Mouse (Mus musculus) layer of hippocampus, adult 9-11 months (tissue): ENCODE results near the gene Gm1673.
"Not testable (repeated sequence)": the region's sequence is repeated elsewhere in the genome, so short reads cannot be mapped to it uniquely, and the experiment has no call there.

Experiments
- DNase-seq: peaks from one replicate; pipeline ENCODE4 v3.0.0; 2022

Gene Gm1673

DNA sequence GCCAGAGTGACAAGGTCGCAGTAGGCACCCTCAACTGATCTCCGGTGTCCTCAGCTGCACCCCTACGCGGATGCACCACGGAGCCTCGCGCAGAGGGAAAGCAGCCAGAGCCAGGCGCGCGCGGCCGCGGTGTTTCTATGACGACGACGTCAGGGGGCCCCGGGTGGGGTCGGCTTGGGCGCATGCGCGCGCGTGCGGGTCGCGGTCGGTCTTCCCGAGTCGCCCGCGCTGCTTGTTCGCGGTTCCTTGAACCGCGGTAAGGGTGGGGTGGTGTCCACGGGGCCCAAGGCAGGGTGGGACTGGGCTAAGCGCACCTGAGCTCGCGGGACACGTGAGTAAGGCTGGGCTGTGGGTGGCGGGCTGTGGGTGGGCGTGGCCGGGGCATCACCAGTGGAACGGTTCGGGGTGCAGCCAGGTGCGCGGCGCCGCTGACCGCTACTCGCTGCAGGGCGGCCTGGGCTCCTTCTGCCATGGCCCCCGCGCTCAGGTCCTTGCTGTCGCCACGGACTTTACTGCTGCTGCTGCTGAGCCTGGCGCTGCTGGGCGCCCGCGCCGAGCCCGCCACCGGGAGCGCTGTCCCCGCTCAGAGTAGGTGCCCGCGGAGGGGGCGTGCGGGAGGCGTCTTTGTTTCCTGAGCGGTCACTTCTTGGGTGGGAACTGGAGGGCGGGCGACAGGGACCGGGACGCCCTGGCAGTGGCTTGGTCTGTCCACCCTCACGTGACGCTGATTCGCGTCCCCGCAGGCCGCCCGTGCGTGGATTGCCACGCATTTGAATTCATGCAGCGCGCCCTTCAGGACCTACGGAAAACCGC, at the start of gene Gm1673:
Gm1673 (plus strand) TSS at position 125 of the 813 bp plus-strand sequence.
- peak; percentile 89 for DNase-seq

DNA sequence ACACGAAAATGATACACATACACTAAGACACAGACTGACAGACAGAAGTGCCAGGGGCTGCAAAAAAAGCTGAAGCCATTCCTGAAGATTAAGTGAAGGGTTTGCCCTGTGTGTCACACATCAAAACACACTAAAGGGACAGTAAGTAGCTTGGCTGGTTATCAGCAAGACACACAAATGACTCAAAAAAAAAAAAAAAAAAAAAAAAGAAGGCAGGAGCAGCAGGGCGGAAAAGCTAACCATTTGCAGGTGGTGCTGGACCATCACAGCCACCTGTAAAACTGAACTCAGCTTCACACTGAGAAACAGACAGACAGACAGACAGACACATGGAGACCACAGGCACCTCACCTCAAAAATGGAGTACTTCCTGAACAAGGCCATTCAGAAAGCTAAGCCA, 49.2 kb upstream of the Gm1673 start:
- DNase-seq = no peak

DNA sequence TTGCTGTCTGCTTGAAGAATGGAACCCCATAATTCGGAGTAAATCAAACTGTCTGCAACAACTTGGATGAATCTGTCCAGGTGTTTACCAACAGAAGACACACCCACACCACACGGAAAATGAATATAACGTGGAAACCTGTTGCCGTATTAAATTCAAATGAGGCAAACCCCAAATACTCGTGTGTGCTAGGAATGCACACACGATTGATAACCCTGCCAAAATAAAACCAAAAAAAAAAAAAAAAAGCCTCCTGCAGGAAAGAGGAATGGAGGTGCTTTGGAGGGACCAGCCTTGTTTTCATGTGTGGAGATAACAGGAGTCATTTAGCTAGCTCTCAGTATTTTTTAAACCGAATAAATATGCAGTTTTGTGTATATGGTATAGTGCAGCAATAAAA, 48.4 kb upstream of the Gm1673 start:
- no peak for DNase-seq

DNA sequence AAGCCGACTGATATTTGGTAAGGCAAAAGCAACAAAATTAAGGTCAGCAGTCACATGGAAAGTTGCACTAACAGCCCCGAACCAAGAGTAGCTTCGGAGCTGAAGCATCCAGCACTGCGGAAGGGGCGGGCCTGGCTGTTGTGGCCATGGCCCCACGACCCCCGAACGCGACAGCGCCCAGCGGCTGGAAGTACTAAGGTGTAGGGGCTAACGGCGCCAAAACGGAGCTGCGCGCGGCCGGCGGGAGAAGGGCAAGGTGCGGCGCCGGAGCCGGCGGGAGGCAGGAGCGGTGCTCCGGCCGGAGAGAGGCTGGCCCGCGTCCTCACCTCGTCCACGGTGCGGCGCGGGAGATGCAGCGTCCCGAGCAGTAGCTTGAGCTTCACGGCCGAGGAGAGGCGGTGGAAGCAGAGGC, 47.5 kb upstream of the Gm1673 start:
- no peak for DNase-seq

DNA sequence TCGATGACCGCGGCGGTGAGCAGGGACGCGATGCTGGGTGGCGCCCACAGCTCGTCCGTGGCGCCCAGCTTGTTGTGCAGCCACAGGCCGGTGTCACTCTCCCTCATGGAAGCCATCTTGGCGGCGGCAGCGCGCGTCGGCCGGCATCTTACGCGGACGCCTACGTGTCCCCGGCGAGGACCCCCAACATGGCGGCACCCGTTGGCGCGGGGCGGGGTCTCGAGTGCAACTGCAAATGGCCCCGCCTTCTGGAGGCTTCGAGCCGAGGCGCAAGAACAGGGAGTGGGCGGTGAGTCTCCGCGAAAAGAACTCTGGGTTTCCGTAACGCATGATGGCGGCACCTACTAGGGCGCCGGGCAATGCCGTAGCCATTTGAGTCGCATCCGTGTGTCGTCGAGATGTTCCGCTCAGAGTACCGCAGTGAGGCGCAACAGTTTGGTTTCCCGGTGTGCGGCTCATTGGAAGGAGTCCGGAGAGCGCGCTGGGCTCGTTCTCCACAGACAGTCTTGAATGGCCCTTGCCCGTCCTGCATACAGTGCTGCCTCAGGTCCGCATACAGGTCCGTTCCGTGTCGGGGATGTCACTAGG, 47.0 kb upstream of the Gm1673 start, which contains the start of gene Nelfa:
Nelfa (minus strand) TSS at position 294 of the 588 bp plus-strand sequence.
- peak; percentile 99 for DNase-seq

DNA sequence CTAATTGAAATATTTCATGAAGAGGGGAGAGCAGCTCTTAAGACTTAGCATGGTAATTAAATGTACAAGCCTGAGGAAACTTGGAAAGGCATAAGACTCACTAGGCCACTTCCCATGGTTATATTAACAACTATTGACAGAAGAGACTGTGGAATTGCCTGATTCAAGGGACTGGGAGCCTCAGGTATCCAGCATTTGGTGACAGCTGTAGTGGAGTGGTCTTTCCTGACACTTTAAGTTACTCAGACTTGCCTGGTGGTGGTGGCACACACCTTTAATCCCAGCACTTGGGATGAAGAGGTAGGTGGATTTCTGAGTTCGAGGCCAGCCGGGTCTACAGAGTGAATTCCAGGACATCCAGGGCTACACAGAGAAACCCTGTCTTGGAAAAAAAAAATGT, 46.0 kb upstream of the Gm1673 start:
- no peak for DNase-seq

DNA sequence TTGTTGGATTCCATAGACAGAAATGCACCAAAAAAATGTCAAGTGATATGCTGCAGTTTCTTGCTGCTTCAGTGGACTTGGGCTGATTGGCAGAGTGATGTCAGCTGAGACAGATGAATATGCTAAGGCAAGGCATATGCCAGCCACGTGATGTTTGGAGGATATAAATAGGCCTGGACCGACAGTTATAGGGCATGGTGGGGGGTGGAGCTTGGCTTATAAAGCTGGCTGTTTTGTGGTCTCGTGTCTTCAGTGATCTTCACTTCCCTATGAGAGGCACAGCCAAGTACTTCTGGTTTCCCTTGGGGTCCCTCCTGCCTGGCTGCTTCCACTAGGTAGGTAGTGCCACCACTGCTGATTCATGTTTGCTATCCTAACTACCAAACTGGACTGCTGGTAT, 44.8 kb upstream of the Gm1673 start:
- peak; percentile 59 for DNase-seq

DNA sequence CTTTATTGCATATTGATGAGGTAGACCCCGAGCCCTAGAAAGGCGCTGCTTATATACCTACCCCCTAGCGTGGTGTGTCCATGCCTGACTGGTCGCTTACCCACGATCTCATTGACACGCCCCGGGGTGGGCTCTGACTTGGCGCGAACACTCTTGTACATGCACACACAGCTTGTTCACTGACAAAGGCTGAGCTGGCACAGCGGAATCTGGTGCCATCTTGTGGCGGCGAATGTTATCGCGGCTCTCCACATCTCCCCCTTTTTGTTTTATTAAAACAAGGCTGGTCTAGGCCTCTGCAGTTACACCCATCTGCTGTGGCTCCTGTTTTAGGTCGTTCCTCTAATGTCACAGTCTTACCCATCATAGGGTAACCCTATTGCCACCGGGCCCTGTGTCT, 36.2 kb upstream of the Gm1673 start:
- not testable (repeated sequence) for DNase-seq

DNA sequence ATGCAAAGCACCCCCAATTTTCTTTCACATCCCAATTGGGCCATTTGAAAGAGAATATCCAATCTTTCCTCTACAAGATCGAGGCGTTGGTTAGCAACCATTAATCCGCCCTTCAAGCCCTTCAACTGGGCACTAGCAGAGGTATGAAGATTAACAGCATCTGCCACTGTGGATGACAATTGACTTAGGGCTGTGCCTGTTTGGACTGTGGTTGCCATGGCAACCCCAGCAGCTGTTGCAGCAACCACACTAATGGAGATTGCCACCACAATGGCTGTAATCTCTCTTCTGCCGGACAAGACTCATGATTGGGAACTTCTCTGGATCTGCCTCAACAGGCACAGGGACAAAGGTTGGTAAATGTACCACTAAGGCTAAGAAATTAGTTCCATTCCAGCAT, 34.9 kb upstream of the Gm1673 start:
- DNase-seq = no peak

DNA sequence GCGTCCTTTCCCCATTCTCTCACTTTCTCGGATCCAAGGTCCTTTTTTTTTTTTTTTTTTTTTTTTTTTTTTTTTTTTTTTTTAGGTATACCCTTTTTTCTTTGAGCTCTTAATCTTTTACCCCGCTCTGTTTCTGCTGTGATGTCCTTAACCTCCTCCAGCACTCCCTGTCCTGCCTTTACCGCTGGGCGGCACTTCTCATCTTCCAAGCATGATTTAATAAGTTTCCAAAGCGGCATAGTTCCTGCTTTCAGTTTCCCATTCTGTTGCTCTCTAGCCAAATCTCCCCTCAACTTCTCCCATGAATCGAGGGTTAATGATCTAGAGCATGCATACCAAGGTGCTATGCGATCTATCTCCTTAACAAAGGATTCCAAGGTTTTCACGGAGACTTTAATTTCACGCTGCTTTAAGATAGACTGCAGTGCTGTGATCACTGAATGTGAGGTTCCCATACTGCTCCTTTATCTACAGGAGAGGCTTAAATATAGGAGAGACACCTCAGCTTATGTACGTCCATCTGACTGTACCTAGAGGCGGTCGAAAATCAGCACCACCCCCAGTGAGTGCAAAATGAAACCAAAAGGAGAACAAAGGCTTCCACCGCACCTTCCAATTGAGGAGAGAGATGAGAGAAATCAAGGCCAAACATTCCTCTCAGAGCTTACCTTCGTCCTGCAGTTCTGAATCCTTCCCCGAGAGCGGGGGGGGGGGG, 29.6 kb upstream of the Gm1673 start:
- DNase-seq = no peak

DNA sequence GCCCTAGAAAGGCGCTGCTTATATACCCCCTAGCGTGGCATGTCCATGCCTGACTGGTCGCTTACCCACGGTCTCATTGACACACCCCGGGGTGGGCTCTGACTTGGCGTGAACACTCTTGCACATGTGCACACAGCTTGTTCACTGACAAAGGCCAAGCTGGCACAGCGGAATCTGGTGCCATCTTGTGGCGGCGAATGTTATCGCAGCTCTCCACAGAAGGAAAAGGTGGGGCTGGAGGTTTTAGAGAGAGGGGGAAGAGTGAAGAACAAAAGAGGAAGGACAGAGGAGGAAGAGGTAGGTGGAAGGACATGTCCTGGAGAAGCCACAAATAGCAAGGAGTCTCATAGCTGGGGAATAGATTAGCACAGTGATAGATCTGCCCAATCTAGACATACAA, 28.9 kb upstream of the Gm1673 start:
- peak; percentile 76 for DNase-seq

DNA sequence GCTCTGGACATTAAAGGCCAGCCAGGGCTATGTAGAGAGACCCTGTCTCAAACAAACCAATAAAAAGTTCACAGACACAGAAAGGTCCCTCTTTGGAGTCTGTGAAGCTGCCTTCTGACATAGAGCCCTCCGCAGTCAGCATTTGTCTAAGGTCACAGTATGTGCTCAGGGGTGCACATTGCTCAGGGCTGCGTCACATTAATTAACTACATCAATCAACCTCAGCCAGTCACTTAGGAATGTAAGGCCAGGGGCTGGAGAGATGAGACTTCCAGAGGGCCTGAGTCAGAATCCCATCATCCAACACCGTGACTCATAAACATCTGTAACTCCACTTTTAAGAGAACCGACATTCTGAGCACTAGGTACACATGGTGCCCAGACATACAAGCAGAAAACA, 27.4 kb upstream of the Gm1673 start:
- no peak for DNase-seq

DNA sequence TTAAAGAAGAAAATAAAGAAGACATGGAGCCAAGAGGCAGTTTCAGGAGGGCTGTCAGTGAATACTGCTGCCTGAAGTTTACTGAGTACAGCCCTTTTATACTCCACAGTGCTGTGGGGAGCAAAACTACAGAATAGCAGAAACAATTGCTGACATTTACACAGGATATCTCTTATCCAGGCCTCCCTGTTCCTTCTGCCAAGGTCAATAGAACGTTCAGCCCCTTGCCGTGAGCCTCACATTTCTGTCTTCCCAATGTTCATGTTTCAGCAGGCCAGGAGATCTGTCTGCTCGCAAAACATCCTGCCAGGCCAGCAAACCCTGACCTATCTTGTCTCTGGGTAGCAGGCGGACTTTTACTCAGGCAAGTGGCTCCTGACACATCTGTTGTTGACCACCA, 23.9 kb upstream of the Gm1673 start:
- DNase-seq = no peak

DNA sequence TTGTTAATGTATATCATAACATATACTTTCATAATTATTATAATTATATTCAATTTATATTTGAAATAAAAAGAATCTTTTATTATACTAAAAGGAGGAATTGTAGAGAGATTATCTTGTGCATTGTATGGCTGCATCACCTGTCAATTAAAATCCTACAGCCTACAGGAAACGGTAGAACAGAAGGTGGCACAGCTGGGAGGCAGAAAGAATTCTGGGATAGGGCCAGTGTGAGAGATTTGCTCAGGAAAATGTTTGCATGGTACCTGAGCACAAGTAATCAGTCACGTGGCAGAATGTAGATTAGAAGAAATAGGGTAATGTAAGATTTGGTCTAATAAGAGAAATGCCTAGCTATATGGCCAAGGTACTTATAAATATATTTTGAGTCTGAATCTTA, 8.5 kb upstream of the Gm1673 start:
- no peak for DNase-seq

DNA sequence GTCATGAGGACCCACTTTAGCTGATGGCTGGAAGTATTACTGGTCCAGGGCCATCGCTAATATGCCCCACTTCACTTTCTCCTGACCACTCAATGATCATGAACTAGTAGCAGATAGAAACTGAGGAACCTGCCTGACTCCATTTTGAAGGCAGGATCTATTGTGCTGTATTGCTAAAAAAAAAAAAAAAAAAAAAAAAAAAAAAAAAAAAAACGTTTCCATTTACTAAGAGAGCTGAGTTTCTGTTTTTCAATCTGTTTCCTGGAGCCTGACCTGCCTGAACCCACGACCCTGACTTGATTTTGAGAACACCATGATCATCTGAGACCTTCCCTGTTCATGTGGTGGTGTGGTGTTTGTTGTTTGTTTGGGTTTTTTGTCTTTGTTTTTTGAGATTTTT, 7.0 kb upstream of the Gm1673 start:
- DNase-seq = no peak

DNA sequence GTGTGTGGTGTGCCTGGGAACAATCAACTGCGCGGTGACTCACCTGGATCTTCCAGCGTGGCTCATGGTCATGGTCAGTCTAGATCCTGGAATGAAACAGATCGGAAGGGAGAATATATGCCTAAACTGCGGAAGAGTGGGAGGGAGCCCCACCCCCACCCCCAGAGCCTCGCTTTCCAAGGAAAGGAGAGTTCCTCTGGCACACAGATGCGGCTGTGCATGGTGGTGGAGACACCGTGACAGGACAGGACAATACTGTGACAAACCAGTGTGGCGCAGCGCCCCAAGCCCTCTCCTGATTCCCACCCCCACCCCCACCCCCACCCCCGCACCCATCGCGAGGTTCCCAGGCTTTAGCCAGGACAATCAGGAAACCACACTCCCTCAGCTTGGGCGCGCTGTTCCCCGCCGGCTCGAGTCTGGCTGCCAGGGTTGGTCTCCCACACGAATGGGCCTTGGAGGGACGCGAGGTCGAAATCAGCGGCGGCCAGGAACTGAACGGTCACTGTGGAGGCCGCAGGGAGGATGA, 438 bp upstream of the Gm1673 start:
- DNase-seq = no peak

DNA sequence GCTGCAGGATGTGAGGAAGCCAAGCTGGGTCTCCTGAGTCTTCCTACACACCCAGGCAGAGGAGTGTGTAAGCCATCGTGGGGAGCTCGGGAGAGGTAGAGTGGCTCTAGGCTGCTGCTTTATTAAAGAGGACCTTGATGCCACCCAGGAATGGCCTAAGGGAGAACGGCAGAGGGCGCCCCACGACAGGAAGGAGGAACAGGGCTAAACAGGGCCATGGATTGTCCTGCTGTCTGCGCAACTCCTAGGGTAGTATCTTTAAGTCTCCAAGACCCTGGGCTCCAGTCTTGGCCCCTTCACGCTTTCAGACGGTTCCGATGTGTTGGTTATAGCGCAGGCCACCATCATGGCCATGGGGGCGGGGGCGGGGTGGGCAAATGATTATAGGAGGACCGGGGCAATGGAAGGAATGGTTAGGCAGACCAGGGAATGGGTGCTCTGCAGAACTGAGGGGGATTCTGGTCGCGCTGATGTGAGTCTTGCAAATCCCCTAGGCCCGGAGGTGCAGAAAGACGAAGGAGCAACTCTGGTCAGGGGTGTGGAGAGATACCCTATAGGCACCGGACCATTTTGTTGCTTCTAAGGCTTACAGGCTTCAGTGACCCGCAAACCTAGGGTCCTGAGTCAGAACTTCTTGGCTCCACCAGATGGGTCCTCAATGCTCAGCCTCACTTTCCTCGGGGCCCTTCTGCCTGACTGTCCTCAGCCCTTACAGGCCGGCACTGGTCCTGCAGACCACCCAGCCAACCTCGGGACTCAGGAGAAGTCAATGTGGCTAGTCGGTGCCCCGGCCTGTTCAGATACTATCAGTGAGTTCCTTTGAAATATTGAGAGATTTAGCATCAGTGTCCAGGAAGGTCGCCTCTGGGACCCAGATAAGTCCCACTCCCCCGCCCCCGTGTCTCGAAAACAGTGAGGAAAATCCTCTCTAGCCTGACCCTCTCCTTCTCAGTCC, 11.7 kb downstream of the Gm1673 start:
- peak; percentile 57 for DNase-seq

DNA sequence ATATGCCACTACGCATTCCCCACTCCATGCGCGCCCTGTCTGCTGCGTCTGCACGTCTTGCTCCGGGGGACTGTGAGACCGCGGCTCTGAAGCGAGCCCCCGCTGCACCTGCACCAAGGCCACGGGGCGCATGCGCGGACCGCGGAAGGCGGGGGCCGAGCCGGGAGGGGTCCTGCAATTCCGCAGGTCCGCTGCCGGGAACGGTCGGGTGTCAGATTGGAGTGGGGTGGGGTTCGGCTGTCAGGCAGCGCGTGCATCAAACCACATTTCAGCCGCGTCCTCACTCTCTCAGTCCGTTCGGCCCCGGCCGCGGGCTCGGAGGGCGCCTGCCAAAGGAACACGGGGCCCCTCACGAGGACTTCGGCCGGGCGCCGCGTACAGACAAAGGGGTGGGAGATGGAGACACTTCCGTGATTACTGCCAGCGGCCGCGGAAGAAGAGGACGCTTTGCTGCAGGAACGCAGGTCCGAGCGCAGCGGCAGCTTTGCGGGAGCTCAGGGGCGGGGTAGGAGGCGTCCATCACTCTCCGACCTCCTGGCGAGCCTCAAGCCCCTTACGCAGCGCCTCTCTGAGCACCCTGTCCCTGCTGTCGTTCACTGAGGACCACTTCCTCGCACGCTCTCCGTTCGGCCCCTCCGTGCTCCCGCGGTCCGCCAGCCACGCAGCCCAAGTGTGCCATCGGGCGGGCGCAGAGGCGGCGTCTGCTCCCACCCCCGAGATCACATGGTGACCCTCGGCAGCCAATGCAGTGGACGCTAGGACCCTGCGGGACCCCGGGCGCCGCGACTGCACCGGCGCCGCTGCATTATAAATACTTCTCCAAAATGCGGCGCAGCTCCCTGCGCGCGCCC, 12.8 kb downstream of the Gm1673 start, which contains the start of gene Nat8l:
Nat8l (plus strand) TSS at position 142 of the 851 bp plus-strand sequence.
- peak; percentile 91 for DNase-seq

DNA sequence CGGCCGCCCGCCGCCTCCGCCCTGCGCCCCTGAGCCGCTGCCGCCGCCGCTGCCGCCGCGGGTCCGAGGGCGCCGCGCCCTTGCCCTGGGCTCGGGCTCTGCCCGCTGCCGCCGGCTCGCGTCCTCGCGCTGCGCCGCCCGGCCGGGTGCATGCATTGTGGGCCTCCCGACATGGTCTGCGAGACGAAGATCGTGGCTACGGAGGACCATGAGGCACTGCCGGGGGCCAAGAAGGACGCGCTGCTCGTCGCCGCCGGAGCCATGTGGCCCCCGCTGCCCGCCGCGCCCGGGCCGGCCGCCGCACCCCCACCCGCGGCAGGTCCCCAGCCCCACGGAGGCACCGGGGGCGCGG, 13.4 kb downstream of the Gm1673 start:
- DNase-seq = no peak

DNA sequence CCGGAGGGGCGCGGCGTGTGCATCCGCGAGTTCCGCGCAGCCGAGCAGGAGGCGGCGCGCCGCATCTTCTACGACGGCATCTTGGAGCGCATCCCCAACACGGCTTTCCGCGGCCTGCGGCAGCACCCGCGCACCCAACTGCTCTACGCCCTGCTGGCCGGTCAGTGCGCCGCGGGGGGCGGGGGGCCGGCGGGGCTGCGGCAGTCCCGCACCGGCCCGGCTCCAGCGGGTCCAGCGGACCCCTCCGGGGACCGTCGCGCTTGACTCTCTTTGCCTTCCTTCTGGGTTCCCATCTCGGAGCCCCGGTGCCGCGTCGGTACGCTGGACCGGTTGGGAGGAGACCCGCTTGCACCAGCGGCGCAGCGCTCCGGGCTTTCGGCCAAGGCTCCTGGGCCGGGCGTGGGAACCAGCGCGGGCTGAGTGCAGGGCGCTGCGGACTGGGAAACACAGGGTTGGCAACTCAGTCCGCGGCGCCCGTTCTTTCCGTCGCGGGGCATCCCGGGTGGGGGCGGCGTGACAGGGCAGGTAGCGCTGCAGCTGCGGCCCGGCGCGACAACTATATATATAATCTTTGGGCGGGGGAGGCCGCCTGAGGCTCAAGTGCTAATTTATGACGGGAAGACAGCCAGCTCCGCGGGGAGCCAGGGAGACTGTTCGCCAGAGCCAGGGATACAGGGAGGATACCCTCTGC, 14.0 kb downstream of the Gm1673 start:
- peak; percentile 62 for DNase-seq
